Mouse (Mus musculus): ENCODE data around the gene Flnb. TPM values are rescaled to one million over a fixed set of nuclear protein-coding genes. Genes with fewer than 3 reads are reported as not detected.
A peak's percentile ranks its signal among the peaks of the same experiment; 100 is the strongest.

The Flnb gene
- polyA plus RNA-seq, 1 experiment, result 326 TPM

DNA sequence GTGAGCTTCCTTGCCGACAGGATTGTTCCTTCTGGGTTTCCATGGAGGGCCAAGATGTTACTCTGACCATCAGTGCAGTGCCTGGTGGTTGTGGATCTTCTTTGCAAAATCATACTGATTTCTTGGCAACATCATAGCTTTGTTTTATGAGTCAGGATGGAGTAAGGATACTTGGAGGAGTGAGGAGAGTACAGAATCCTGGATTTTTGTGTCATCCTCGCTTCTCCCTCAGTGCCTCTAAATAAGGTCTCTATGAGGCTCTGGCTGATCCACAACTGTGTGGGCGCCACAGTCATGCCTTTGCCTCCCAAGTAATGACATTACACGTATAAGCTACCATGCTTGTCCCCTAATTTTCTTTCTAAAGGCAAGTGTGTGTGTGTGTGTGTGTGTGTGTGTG, 28.9 kb downstream of the Flnb start:
- Histone ChIP-seq H3K9ac (ENCODE audit: low read depth, poor library complexity, severe bottlenecking) (no peak overlapping the region), H3K27ac (ENCODE audit: insufficient read depth, low read length) (peak overlapping the region; percentile 74), H3K9me3 (replicated peaks; ENCODE audit: control insufficient read depth, insufficient read depth, low read length, poor library complexity, severe bottlenecking) (no peaks in the 10 kb centered on the region), H3K4me3 (ENCODE audit: low read depth, low read length) (no peak overlapping the region), H3K36me3 (ENCODE audit: control insufficient read depth, insufficient read depth, low read length, poor library complexity, severe bottlenecking) (no peaks in the 10 kb centered on the region), H3K27me3 (ENCODE audit: control insufficient read depth, insufficient read depth, low read length, poor library complexity, severe bottlenecking) (no peaks in the 10 kb centered on the region), H3K4me1 (ENCODE audit: control insufficient read depth, insufficient read depth, low read length) (peaks cover 9% of the 10 kb centered on the region)
- TF ChIP-seq EP300 (IDR thresholded peaks at IDR 0.05; ENCODE audit: insufficient read depth, low read depth, low read length) (no peak), POLR2A (IDR thresholded peaks at IDR 0.05; ENCODE audit: insufficient read depth, low read length) (no peak), CTCF (IDR thresholded peaks at IDR 0.05; ENCODE audit: low read depth, low read length) (no peak)

DNA sequence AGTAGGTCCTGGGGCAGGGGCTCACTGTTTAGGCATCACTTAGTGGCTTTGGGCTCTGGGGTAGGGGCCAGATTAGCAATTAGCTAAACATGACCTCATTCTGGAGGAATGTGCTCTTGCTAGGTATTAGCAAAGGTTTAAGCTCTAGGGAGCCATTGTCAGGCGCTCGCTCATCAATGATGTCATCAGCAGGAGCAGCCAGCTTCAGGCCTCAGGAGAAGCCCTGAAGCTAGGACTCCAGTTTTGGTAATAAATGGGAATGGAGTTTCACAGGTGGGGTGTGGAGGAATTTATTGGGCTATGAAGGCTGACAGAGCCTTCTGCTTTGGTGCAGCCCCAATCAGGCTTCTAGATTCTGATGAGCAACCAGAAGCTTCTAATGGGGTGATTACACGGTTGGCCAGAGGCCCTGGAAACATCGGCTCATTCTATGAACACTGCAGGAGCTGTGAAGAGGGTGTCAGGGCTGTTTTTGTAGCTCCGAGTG, 30.0 kb downstream of the Flnb start:
- Histone ChIP-seq H3K36me3 (ENCODE audit: control insufficient read depth, insufficient read depth, low read length, poor library complexity, severe bottlenecking) (no peaks in the 10 kb centered on the region), H3K27me3 (ENCODE audit: control insufficient read depth, insufficient read depth, low read length, poor library complexity, severe bottlenecking) (no peaks in the 10 kb centered on the region), H3K9me3 (replicated peaks; ENCODE audit: control insufficient read depth, insufficient read depth, low read length, poor library complexity, severe bottlenecking) (no peaks in the 10 kb centered on the region), H3K27ac (ENCODE audit: insufficient read depth, low read length) (peak overlapping the region; percentile 74), H3K4me1 (ENCODE audit: control insufficient read depth, insufficient read depth, low read length) (peaks cover 8% of the 10 kb centered on the region), H3K4me3 (ENCODE audit: low read depth, low read length) (0 out of 2 replicates have a peak overlapping the region, but pooled peaks have one; percentile 4), H3K9ac (ENCODE audit: low read depth, poor library complexity, severe bottlenecking) (peak overlapping the region; percentile 54)
- TF ChIP-seq POLR2A (IDR thresholded peaks at IDR 0.05; ENCODE audit: insufficient read depth, low read length), result no peak
- TF ChIP-seq CTCF (IDR thresholded peaks at IDR 0.05; ENCODE audit: low read depth, low read length), result no peak
- no peak for TF ChIP-seq EP300 (IDR thresholded peaks at IDR 0.05; ENCODE audit: insufficient read depth, low read depth, low read length)

DNA sequence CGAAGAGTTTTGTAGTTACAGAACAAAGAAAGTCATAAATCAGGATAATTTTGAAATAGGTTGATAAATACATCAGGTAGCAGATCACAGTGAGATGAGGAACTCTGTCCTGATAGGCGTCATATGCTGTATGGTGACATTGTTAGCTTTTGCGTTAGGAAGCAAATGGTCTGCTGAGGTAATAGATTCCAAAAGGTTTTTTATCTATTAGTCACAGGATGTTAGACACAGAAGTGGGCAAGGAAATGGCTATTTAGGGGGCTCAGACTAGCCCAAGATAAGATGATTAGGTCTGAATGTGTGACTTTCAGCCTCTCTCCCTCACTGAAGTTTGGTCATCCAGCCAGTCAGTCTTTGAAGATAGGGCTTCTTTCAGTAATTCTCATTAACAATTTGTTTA, 33.2 kb downstream of the Flnb start:
- H3K4me1 ChIP-seq (ENCODE audit: control insufficient read depth, insufficient read depth, low read length), result peaks cover 13% of the 10 kb centered on the region
- H3K9ac ChIP-seq (ENCODE audit: low read depth, poor library complexity, severe bottlenecking), result peak overlapping the region; percentile 69
- no peak for TF ChIP-seq CTCF (IDR thresholded peaks at IDR 0.05; ENCODE audit: low read depth, low read length)
- TF ChIP-seq EP300 (IDR thresholded peaks at IDR 0.05; ENCODE audit: insufficient read depth, low read depth, low read length), result no peak
- no peak for TF ChIP-seq POLR2A (IDR thresholded peaks at IDR 0.05; ENCODE audit: insufficient read depth, low read length)
- H3K4me3 ChIP-seq (ENCODE audit: low read depth, low read length), result no peak overlapping the region
- H3K36me3 ChIP-seq (ENCODE audit: control insufficient read depth, insufficient read depth, low read length, poor library complexity, severe bottlenecking), result no peaks in the 10 kb centered on the region
- H3K9me3 ChIP-seq (replicated peaks; ENCODE audit: control insufficient read depth, insufficient read depth, low read length, poor library complexity, severe bottlenecking), result no peaks in the 10 kb centered on the region
- H3K27ac ChIP-seq (ENCODE audit: insufficient read depth, low read length), result peak overlapping the region; percentile 100
- H3K27me3 ChIP-seq (ENCODE audit: control insufficient read depth, insufficient read depth, low read length, poor library complexity, severe bottlenecking), result no peaks in the 10 kb centered on the region

DNA sequence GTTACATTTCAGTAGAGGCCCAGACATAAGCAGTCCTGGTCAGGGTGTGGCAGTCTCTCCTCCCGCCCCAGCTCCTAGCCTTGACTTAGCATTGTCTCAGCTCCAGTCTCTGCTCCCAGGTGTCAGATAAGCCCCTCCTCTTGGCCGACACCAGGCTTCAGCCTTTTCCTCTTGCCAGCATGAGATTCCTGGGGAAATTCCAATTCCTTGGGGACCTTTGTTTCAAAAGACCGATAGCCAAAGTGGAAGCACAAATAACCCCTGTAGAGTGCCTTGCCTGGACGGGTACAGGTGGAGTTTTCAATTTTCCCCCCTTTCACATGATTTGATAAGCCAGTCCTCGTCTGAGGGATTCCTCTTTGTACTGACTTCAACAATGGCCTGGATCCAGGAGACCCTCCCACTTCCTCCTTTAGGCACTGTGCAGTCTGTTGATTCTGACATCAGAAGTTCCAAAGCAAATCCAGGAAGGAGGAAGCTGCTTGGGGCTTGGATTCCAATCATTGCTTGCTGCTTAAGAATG, 33.8 kb downstream of the Flnb start:
- TF ChIP-seq POLR2A (IDR thresholded peaks at IDR 0.05; ENCODE audit: insufficient read depth, low read length) (no peak), EP300 (IDR thresholded peaks at IDR 0.05; ENCODE audit: insufficient read depth, low read depth, low read length) (peak; percentile 86), CTCF (IDR thresholded peaks at IDR 0.05; ENCODE audit: low read depth, low read length) (no peak)
- Histone ChIP-seq H3K36me3 (ENCODE audit: control insufficient read depth, insufficient read depth, low read length, poor library complexity, severe bottlenecking) (no peaks in the 10 kb centered on the region), H3K9ac (ENCODE audit: low read depth, poor library complexity, severe bottlenecking) (peak overlapping the region; percentile 69), H3K4me1 (ENCODE audit: control insufficient read depth, insufficient read depth, low read length) (peaks cover 12% of the 10 kb centered on the region), H3K27ac (ENCODE audit: insufficient read depth, low read length) (peak overlapping the region; percentile 100), H3K9me3 (replicated peaks; ENCODE audit: control insufficient read depth, insufficient read depth, low read length, poor library complexity, severe bottlenecking) (no peaks in the 10 kb centered on the region), H3K4me3 (ENCODE audit: low read depth, low read length) (0 out of 2 replicates have a peak overlapping the region, but pooled peaks have one; percentile 33), H3K27me3 (ENCODE audit: control insufficient read depth, insufficient read depth, low read length, poor library complexity, severe bottlenecking) (no peaks in the 10 kb centered on the region)

DNA sequence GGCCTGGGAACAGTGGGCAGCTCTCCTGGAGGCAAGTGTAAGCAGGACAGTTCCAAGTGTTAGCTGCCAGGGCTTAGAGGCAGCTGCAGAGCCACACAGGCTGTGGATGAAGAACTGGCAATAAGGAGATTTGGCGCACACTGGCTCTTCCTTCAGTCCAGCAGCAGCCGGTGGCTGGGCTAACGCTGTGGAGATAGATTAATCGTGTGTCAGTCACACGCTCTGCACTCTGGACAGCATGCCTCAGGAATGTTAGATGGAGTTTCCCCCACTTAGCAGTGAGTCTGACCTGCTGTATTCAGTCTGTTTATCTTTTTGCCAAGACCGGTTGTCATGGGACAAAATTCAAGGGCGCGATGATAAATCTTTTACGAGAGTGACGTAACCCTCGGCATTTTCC, 35.9 kb downstream of the Flnb start:
- TF ChIP-seq CTCF (IDR thresholded peaks at IDR 0.05; ENCODE audit: low read depth, low read length) (no peak), POLR2A (IDR thresholded peaks at IDR 0.05; ENCODE audit: insufficient read depth, low read length) (no peak), EP300 (IDR thresholded peaks at IDR 0.05; ENCODE audit: insufficient read depth, low read depth, low read length) (no peak)
- H3K27ac ChIP-seq (ENCODE audit: insufficient read depth, low read length), result no peak overlapping the region
- H3K4me1 ChIP-seq (ENCODE audit: control insufficient read depth, insufficient read depth, low read length), result peaks cover 16% of the 10 kb centered on the region

DNA sequence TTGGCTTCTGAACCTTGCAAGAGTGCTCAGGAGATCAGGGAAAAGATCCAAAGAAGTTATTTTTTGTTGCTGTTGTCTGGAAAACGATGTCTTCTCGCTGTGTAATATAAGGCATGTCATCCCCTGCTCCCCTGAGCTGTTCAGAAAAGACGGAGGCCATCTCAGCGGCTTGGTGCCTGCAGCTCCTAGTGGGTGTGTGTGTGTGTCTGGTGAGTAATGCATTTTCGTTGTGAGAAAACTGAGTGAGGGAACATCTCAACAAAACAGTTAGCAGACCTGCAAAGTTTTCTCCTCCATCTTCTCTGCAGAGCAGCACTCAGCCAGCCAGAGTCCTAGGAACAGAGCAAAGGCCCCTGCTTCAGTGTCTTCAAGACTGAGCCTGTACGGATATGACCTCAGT, 36.6 kb downstream of the Flnb start:
- Histone ChIP-seq H3K27ac (ENCODE audit: insufficient read depth, low read length) (no peak overlapping the region), H3K4me3 (ENCODE audit: low read depth, low read length) (no peak overlapping the region), H3K9ac (ENCODE audit: low read depth, poor library complexity, severe bottlenecking) (no peak overlapping the region), H3K9me3 (replicated peaks; ENCODE audit: control insufficient read depth, insufficient read depth, low read length, poor library complexity, severe bottlenecking) (no peaks in the 10 kb centered on the region), H3K27me3 (ENCODE audit: control insufficient read depth, insufficient read depth, low read length, poor library complexity, severe bottlenecking) (no peaks in the 10 kb centered on the region), H3K36me3 (ENCODE audit: control insufficient read depth, insufficient read depth, low read length, poor library complexity, severe bottlenecking) (no peaks in the 10 kb centered on the region), H3K4me1 (ENCODE audit: control insufficient read depth, insufficient read depth, low read length) (peaks cover 14% of the 10 kb centered on the region)
- TF ChIP-seq POLR2A (IDR thresholded peaks at IDR 0.05; ENCODE audit: insufficient read depth, low read length) (no peak), CTCF (IDR thresholded peaks at IDR 0.05; ENCODE audit: low read depth, low read length) (no peak), EP300 (IDR thresholded peaks at IDR 0.05; ENCODE audit: insufficient read depth, low read depth, low read length) (no peak)

More for the DNA sequence above, 35.9 kb downstream of the Flnb start:
- no peaks in the 10 kb centered on the region for H3K9me3 ChIP-seq (replicated peaks; ENCODE audit: control insufficient read depth, insufficient read depth, low read length, poor library complexity, severe bottlenecking)
- no peak overlapping the region for H3K9ac ChIP-seq (ENCODE audit: low read depth, poor library complexity, severe bottlenecking)
- no peaks in the 10 kb centered on the region for H3K27me3 ChIP-seq (ENCODE audit: control insufficient read depth, insufficient read depth, low read length, poor library complexity, severe bottlenecking)
- H3K36me3 ChIP-seq (ENCODE audit: control insufficient read depth, insufficient read depth, low read length, poor library complexity, severe bottlenecking), result no peaks in the 10 kb centered on the region
- no peak overlapping the region for H3K4me3 ChIP-seq (ENCODE audit: low read depth, low read length)

Data from ES-Bruce4 (cell line).